Mouse (Mus musculus): ENCODE measurements around the gene Ccdc85b. TPM values are rescaled to one million over a fixed set of nuclear protein-coding genes. Genes with fewer than 3 reads are reported as not detected.
A peak's percentile ranks its signal among the peaks of the same experiment; 100 is the strongest.

The Ccdc85b gene
- polyA plus RNA-seq, 1 experiment = 2.4 TPM

GRCm38 (mm10) chr19:5483386-5484359 is 26.0 kb upstream of the Ccdc85b start:
- DNase-seq (ENCODE audit: low read depth, low spot score) = no peak
- 84% methylated on average over 19 of the region's 19 CpGs for WGBS

- DNase-seq (ENCODE audit: low read depth, low spot score) = no peak
- 88% methylated on average over 10 of the region's 10 CpGs for WGBS
Observed at GRCm38 (mm10) chr19:5481398-5481797, 23.7 kb upstream of the Ccdc85b start.

GRCm38 (mm10) chr19:5480016-5480415 is 22.3 kb upstream of the Ccdc85b start:
- WGBS = 63% methylated on average over 10 of the region's 10 CpGs

GRCm38 (mm10) chr19:5477668-5478300 is 20.1 kb upstream of the Ccdc85b start:
- no peak for DNase-seq (ENCODE audit: low read depth, low spot score)
- 81% methylated on average over 18 of the region's 18 CpGs for WGBS

More at GRCm38 (mm10) chr19:5480016-5480415, 22.3 kb upstream of the Ccdc85b start:
- DNase-seq (ENCODE audit: low read depth, low spot score) = no peak

GRCm38 (mm10) chr19:5477004-5477667 is 19.4 kb upstream of the Ccdc85b start:
- WGBS = 89% methylated on average over 10 of the region's 10 CpGs
- no peak for DNase-seq (ENCODE audit: low read depth, low spot score)

- WGBS = 51% methylated on average over 13 of the region's 13 CpGs
- no peak for DNase-seq (ENCODE audit: low read depth, low spot score)
Observed at GRCm38 (mm10) chr19:5475069-5475714, 17.5 kb upstream of the Ccdc85b start.

- 1% methylated on average over 68 of the region's 68 CpGs for WGBS
- no peak for DNase-seq (ENCODE audit: low read depth, low spot score)
Observed at GRCm38 (mm10) chr19:5474281-5475068, 16.8 kb upstream of the Ccdc85b start.

- WGBS = 2% methylated on average over 22 of the region's 22 CpGs
- DNase-seq (ENCODE audit: low read depth, low spot score) = peak; percentile 64
Observed at GRCm38 (mm10) chr19:5473720-5474119, 16.0 kb upstream of the Ccdc85b start, which contains the start of gene Efemp2. Efemp2 (plus strand) TSS chr19:5473954.

- 70% methylated on average over 3 of the region's 3 CpGs for WGBS
Observed at GRCm38 (mm10) chr19:5472857-5473256, 15.2 kb upstream of the Ccdc85b start.

GRCm38 (mm10) chr19:5471846-5472245 is 14.2 kb upstream of the Ccdc85b start:
- WGBS = 51% methylated on average over 5 of the region's 5 CpGs
- no peak for DNase-seq (ENCODE audit: low read depth, low spot score)

More at GRCm38 (mm10) chr19:5472857-5473256, 15.2 kb upstream of the Ccdc85b start:
- no peak for DNase-seq (ENCODE audit: low read depth, low spot score)

- no peak for DNase-seq (ENCODE audit: low read depth, low spot score)
- WGBS = 46% methylated on average over 5 of the region's 5 CpGs
Observed at GRCm38 (mm10) chr19:5468374-5468773, 10.7 kb upstream of the Ccdc85b start, which contains the start of gene Ctsw. Ctsw (minus strand) TSS chr19:5468507.

GRCm38 (mm10) chr19:5466916-5467500 is 9.3 kb upstream of the Ccdc85b start:
- no peak for DNase-seq (ENCODE audit: low read depth, low spot score)
- 82% methylated on average over 6 of the region's 6 CpGs for WGBS

- WGBS = 94% methylated on average over 8 of the region's 8 CpGs
- no peak for DNase-seq (ENCODE audit: low read depth, low spot score)
Observed at GRCm38 (mm10) chr19:5465037-5465436, 7.3 kb upstream of the Ccdc85b start.

- WGBS = 59% methylated on average over 15 of the region's 15 CpGs
Observed at GRCm38 (mm10) chr19:5463791-5464562, 6.3 kb upstream of the Ccdc85b start.

GRCm38 (mm10) chr19:5463212-5463611 is 5.5 kb upstream of the Ccdc85b start:
- DNase-seq (ENCODE audit: low read depth, low spot score) = no peak
- WGBS = 93% methylated on average over 9 of the region's 9 CpGs

More at GRCm38 (mm10) chr19:5463791-5464562, 6.3 kb upstream of the Ccdc85b start:
- no peak for DNase-seq (ENCODE audit: low read depth, low spot score)

GRCm38 (mm10) chr19:5461411-5461810 is 3.7 kb upstream of the Ccdc85b start:
- WGBS = 79% methylated on average over 6 of the region's 6 CpGs
- no peak for DNase-seq (ENCODE audit: low read depth, low spot score)

GRCm38 (mm10) chr19:5460465-5460911 is 2.8 kb upstream of the Ccdc85b start, which contains the start of gene Fibp:
Fibp (plus strand) TSS chr19:5460615.
- DNase-seq (ENCODE audit: low read depth, low spot score) = no peak
- WGBS = under 1% methylated on average over 32 of the region's 32 CpGs
